In genomic region chr2:121594131-121594530, GRCm38 (mm10) we compare ENCODE assay signal across 19 mouse cellular contexts.
A peak's percentile ranks its signal among the peaks of the same experiment; 100 is the strongest.
DNase-seq lines count a peak whose midpoint lies in the region; ATAC-seq lines count a peak whose summit lies in the region.
"Had no signal": no experiment of that assay in that cellular context is flagged by ENCODE, and none has a peak within 500 bp of the region (broad histone marks: within the 10 kb centered on the region; RNA-seq: fewer than 3 reads in every experiment).

No protein-coding gene starts in this region.

- H3K4me1 ChIP-seq in heart, embryonic 12.5 days (replicated peaks): peaks cover 23% of the 10 kb centered on the region
- peaks cover 26% of the 10 kb centered on the region for H3K4me1 ChIP-seq in liver, embryonic 12.5 days
- H3K4me1 ChIP-seq in liver, embryonic 13.5 days (replicated peaks): peaks cover 22% of the 10 kb centered on the region

- no peak overlapping the region for H3K9ac ChIP-seq in heart, embryonic 12.5 days
- H3K9ac ChIP-seq in liver, embryonic 12.5 days: no peak overlapping the region
- no peak overlapping the region for H3K9ac ChIP-seq in liver, embryonic 13.5 days
- H3K9ac ChIP-seq: forebrain, embryonic 15.5 days; kidney, embryonic 15.5 days; neural tube, embryonic 15.5 days had no signal

- intact Hi-C loops in heart, postnatal 14 days (cut with DNase I): no loop called here

- H3K27me3 ChIP-seq in heart, embryonic 12.5 days (replicated peaks): no peaks in the 10 kb centered on the region
- H3K27me3 ChIP-seq in liver, embryonic 12.5 days (replicated peaks): peaks cover 22% of the 10 kb centered on the region; the same call in 1 of the 2 replicates
- H3K27me3 ChIP-seq in liver, embryonic 13.5 days: no peaks in the 10 kb centered on the region
- H3K27me3 ChIP-seq: forebrain, embryonic 15.5 days; kidney, embryonic 15.5 days; neural tube, embryonic 15.5 days had no signal

- no peak for DNase-seq in heart, postnatal 14 days
- DNase-seq in liver (no peak), MN1 (ENCODE audit: low spot score) (peak; percentile 37)
- no peak for DNase-seq in liver, embryonic 13.5 days
- DNase-seq in cerebellum, adult 8-10 months: no peak
- no peak for DNase-seq in urinary bladder, postnatal 14 days (ENCODE audit: low spot score)
- DNase-seq: adrenal gland, adult 2 months; B cell, adult 2 months; cerebellum, adult 2 months; left cerebral cortex, postnatal 4 days; lung, adult 2 months; thymus, adult 18-20 months had no signal

- no peak overlapping the region for H3K4me3 ChIP-seq in heart, embryonic 12.5 days
- H3K4me3 ChIP-seq in liver, embryonic 12.5 days: no peak overlapping the region
- no peak overlapping the region; the same call in 1 of the 2 replicates for H3K4me3 ChIP-seq in liver, embryonic 13.5 days (replicated peaks)
- H3K4me3 ChIP-seq: forebrain, embryonic 15.5 days; kidney, embryonic 15.5 days; neural tube, embryonic 15.5 days had no signal

- WGBS in heart, embryonic 12.5 days: 40% methylated on average over 3 of the region's 3 CpGs
- 54% methylated on average over 3 of the region's 3 CpGs for WGBS in liver, embryonic 12.5 days (ENCODE audit: insufficient replicate concordance)
- 51% methylated on average over 3 of the region's 3 CpGs for WGBS in liver, embryonic 13.5 days (ENCODE audit: insufficient replicate concordance)

- peak overlapping the region; percentile 55 for H3K4me2 ChIP-seq in heart, embryonic 12.5 days
- peak overlapping the region; percentile 50 for H3K4me2 ChIP-seq in liver, embryonic 12.5 days
- peak overlapping the region; percentile 50; the same call in 1 of the 2 replicates for H3K4me2 ChIP-seq in liver, embryonic 13.5 days
- H3K4me2 ChIP-seq: forebrain, embryonic 15.5 days; kidney, embryonic 15.5 days; midbrain, embryonic 11.5 days; neural tube, embryonic 15.5 days had no signal

- peak overlapping the region; percentile 74; the same call in 1 of the 2 replicates for H3K27ac ChIP-seq in heart, embryonic 12.5 days (ENCODE audit: poor library complexity, severe bottlenecking)
- no peak overlapping the region for H3K27ac ChIP-seq in liver, embryonic 12.5 days
- H3K27ac ChIP-seq in liver, embryonic 13.5 days: no peak overlapping the region
- H3K27ac ChIP-seq: forebrain, embryonic 15.5 days; kidney, embryonic 15.5 days; neural tube, embryonic 15.5 days had no signal

- no peak for ATAC-seq in heart, embryonic 12.5 days (ENCODE audit: insufficient number of reproducible peaks, low FRiP score)
- no peak for ATAC-seq in liver, embryonic 12.5 days
- ATAC-seq in liver, embryonic 13.5 days (ENCODE audit: low read depth): no peak
- ATAC-seq: forebrain, embryonic 15.5 days; inflammation-experienced regulatory T-cells, adult 6 months had no signal

- no peaks in the 10 kb centered on the region for H3K36me3 ChIP-seq in heart, embryonic 12.5 days
- H3K36me3 ChIP-seq in liver, embryonic 12.5 days: no peaks in the 10 kb centered on the region
- no peaks in the 10 kb centered on the region for H3K36me3 ChIP-seq in liver, embryonic 13.5 days
- H3K36me3 ChIP-seq: forebrain, embryonic 15.5 days; kidney, embryonic 15.5 days; neural tube, embryonic 15.5 days had no signal

- no peaks in the 10 kb centered on the region for H3K9me3 ChIP-seq in heart, embryonic 12.5 days (replicated peaks)
- no peaks in the 10 kb centered on the region for H3K9me3 ChIP-seq in liver, embryonic 12.5 days (replicated peaks)
- H3K9me3 ChIP-seq in liver, embryonic 13.5 days (replicated peaks): no peaks in the 10 kb centered on the region
- H3K9me3 ChIP-seq: forebrain, embryonic 15.5 days; kidney, embryonic 15.5 days; neural tube, embryonic 15.5 days had no signal
